Mouse (Mus musculus) E14TG2a.4 (cell line): ENCODE measurements at regions not wholly inside any gene's neighbourhood (a gene's known extent, or its start where the extent isn't known, plus 50 kb on each side); places are given as distances from the start of the nearest gene placed in this dataset.

Source experiments
- CTCF ChIP-seq: conservative IDR thresholded peaks from 2 replicates; pipeline ENCODE4 v1.5.1; 2014; ENCODE audit warnings: low read length
- NANOG ChIP-seq: IDR thresholded peaks from 2 replicates; pipeline ENCODE4 v1.6.1; 2014; ENCODE audit warnings: borderline replicate concordance, low read length, mixed read lengths

DNA sequence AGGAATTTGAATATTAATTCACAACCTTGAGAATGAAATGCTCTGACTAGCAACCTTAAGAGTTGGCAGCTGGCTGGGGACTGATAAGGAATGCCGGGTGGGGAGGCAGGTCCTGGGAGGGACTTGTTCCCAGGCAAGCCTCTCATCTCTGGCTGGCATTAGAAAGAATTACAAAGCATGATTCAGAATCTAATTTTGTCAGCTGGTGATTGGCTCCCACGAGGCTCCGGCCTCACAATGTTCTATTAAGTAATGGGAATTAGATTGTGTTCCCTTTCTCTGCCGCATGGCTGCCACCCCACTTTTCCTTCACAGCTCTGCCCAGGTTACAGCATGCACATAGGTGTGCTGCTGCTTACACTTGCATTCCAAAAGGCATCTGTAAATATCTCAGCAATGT, 443.9 kb upstream of the Jag1 start:
- TF ChIP-seq CTCF (no peak), NANOG (no peak)
